Mouse (Mus musculus): Measurements from ENCODE around the gene Sgsh. TPM values are rescaled to one million over a fixed set of nuclear protein-coding genes. Genes with fewer than 3 reads are reported as not detected.

Gene Sgsh
- polyA plus RNA-seq, 1 experiment from 2014 or later, result 7.5 TPM

GRCm38 (mm10) chr11:119362769-119363533, 7.6 kb upstream of the Sgsh start:
- Histone ChIP-seq H3K36me3 (peaks cover 3% of the 10 kb centered on the region; the same call in 1 of the 2 replicates), H3K9ac (no peak overlapping the region), H3K9me3 (no peaks in the 10 kb centered on the region), H3K4me3 (replicated peaks) (no peak overlapping the region), H3K4me2 (replicated peaks) (peak overlapping the region; percentile 37), H3K27ac (no peak overlapping the region), H3K27me3 (replicated peaks) (no peaks in the 10 kb centered on the region), H3K4me1 (replicated peaks) (peaks cover 5% of the 10 kb centered on the region; the same call in 1 of the 2 replicates)
- peak; percentile 75 for ATAC-seq
- 33% methylated on average over 11 of the region's 11 CpGs for WGBS

- Histone ChIP-seq H3K4me2 (replicated peaks) (no peak overlapping the region), H3K9ac (no peak overlapping the region), H3K27ac (no peak overlapping the region), H3K27me3 (replicated peaks) (no peaks in the 10 kb centered on the region), H3K9me3 (no peaks in the 10 kb centered on the region), H3K4me1 (replicated peaks) (peaks cover 17% of the 10 kb centered on the region), H3K4me3 (replicated peaks) (no peak overlapping the region), H3K36me3 (peaks cover 3% of the 10 kb centered on the region; the same call in 1 of the 2 replicates)
- ATAC-seq, result no peak
- 91% methylated on average over 10 of the region's 10 CpGs for WGBS
Observed at GRCm38 (mm10) chr11:119359089-119359488, 3.8 kb upstream of the Sgsh start.

- WGBS, result 2% methylated on average over 20 of the region's 23 CpGs
- H3K4me3 ChIP-seq (replicated peaks), result peak overlapping the region; percentile 72
- peak overlapping the region; percentile 82 for H3K4me2 ChIP-seq (replicated peaks)
- H3K9me3 ChIP-seq, result no peaks in the 10 kb centered on the region
- peaks cover 12% of the 10 kb centered on the region for H3K4me1 ChIP-seq (replicated peaks)
- peak overlapping the region; percentile 74 for H3K27ac ChIP-seq
- H3K9ac ChIP-seq, result peak overlapping the region; percentile 78
- ATAC-seq, result peak; percentile 64
- H3K27me3 ChIP-seq (replicated peaks), result no peaks in the 10 kb centered on the region
- H3K36me3 ChIP-seq, result peaks cover 3% of the 10 kb centered on the region; the same call in 1 of the 2 replicates
Observed at GRCm38 (mm10) chr11:119354798-119355442, 416 bp downstream of the Sgsh start.

- 81% methylated on average over 4 of the region's 4 CpGs for WGBS
- no peaks in the 10 kb centered on the region for H3K27me3 ChIP-seq (replicated peaks)
- H3K4me2 ChIP-seq (replicated peaks), result no peak overlapping the region
Observed at GRCm38 (mm10) chr11:119353946-119354345, 1.4 kb downstream of the Sgsh start.

GRCm38 (mm10) chr11:119352113-119352512, 3.2 kb downstream of the Sgsh start:
- 69% methylated on average over 7 of the region's 7 CpGs for WGBS

More at GRCm38 (mm10) chr11:119353946-119354345, 1.4 kb downstream of the Sgsh start:
- H3K4me3 ChIP-seq (replicated peaks), result no peak overlapping the region
- no peak for ATAC-seq
- no peak overlapping the region for H3K9ac ChIP-seq
- H3K9me3 ChIP-seq, result no peaks in the 10 kb centered on the region
- no peak overlapping the region for H3K27ac ChIP-seq
- peaks cover 12% of the 10 kb centered on the region for H3K4me1 ChIP-seq (replicated peaks)
- H3K36me3 ChIP-seq, result no peaks in the 10 kb centered on the region

GRCm38 (mm10) chr11:119347125-119347524, 8.2 kb downstream of the Sgsh start:
- no peaks in the 10 kb centered on the region for H3K36me3 ChIP-seq
- no peaks in the 10 kb centered on the region for H3K4me1 ChIP-seq (replicated peaks)
- no peak overlapping the region for H3K4me3 ChIP-seq (replicated peaks)
- H3K27ac ChIP-seq, result no peak overlapping the region
- H3K27me3 ChIP-seq (replicated peaks), result no peaks in the 10 kb centered on the region
- no peaks in the 10 kb centered on the region for H3K9me3 ChIP-seq
- H3K9ac ChIP-seq, result no peak overlapping the region
- H3K4me2 ChIP-seq (replicated peaks), result no peak overlapping the region
- 87% methylated on average over 4 of the region's 4 CpGs for WGBS
- no peak for ATAC-seq

More at GRCm38 (mm10) chr11:119352113-119352512, 3.2 kb downstream of the Sgsh start:
- peaks cover 12% of the 10 kb centered on the region for H3K4me1 ChIP-seq (replicated peaks)
- no peak overlapping the region for H3K4me2 ChIP-seq (replicated peaks)
- H3K4me3 ChIP-seq (replicated peaks), result no peak overlapping the region
- no peaks in the 10 kb centered on the region for H3K36me3 ChIP-seq
- H3K9ac ChIP-seq, result no peak overlapping the region
- ATAC-seq, result no peak
- H3K9me3 ChIP-seq, result no peaks in the 10 kb centered on the region
- no peaks in the 10 kb centered on the region for H3K27me3 ChIP-seq (replicated peaks)
- no peak overlapping the region for H3K27ac ChIP-seq

GRCm38 (mm10) chr11:119344865-119345264, 10.5 kb downstream of the Sgsh start:
- ATAC-seq, result no peak
- WGBS, result 65% methylated on average over 6 of the region's 6 CpGs
- no peak overlapping the region for H3K27ac ChIP-seq
- H3K4me2 ChIP-seq (replicated peaks), result no peak overlapping the region
- H3K36me3 ChIP-seq, result no peaks in the 10 kb centered on the region
- H3K9me3 ChIP-seq, result no peaks in the 10 kb centered on the region
- H3K4me1 ChIP-seq (replicated peaks), result no peaks in the 10 kb centered on the region
- H3K4me3 ChIP-seq (replicated peaks), result no peak overlapping the region
- no peaks in the 10 kb centered on the region for H3K27me3 ChIP-seq (replicated peaks)
- H3K9ac ChIP-seq, result no peak overlapping the region

GRCm38 (mm10) chr11:119344178-119344577, 11.2 kb downstream of the Sgsh start:
- Histone ChIP-seq H3K4me3 (replicated peaks) (no peak overlapping the region), H3K4me2 (replicated peaks) (no peak overlapping the region), H3K36me3 (no peaks in the 10 kb centered on the region), H3K27me3 (replicated peaks) (no peaks in the 10 kb centered on the region), H3K27ac (no peak overlapping the region), H3K9me3 (no peaks in the 10 kb centered on the region), H3K4me1 (replicated peaks) (no peaks in the 10 kb centered on the region), H3K9ac (no peak overlapping the region)
- no peak for ATAC-seq
- WGBS, result 81% methylated on average over 8 of the region's 8 CpGs

- Histone ChIP-seq H3K27me3 (replicated peaks) (no peaks in the 10 kb centered on the region), H3K4me2 (replicated peaks) (no peak overlapping the region), H3K36me3 (no peaks in the 10 kb centered on the region), H3K4me1 (replicated peaks) (no peaks in the 10 kb centered on the region), H3K9me3 (no peaks in the 10 kb centered on the region), H3K9ac (no peak overlapping the region), H3K4me3 (replicated peaks) (no peak overlapping the region), H3K27ac (no peak overlapping the region)
- WGBS, result 4% methylated on average over 5 of the region's 5 CpGs
- ATAC-seq, result peak; percentile 60
Observed at GRCm38 (mm10) chr11:119339637-119340036, 15.7 kb downstream of the Sgsh start.

GRCm38 (mm10) chr11:119339179-119339578, 16.2 kb downstream of the Sgsh start:
- H3K27ac ChIP-seq, result no peak overlapping the region
- no peaks in the 10 kb centered on the region for H3K9me3 ChIP-seq
- ATAC-seq, result 0 out of 2 replicates have a peak, but pooled peaks have one; percentile 23
- H3K36me3 ChIP-seq, result no peaks in the 10 kb centered on the region
- H3K27me3 ChIP-seq (replicated peaks), result no peaks in the 10 kb centered on the region
- H3K9ac ChIP-seq, result no peak overlapping the region
- H3K4me2 ChIP-seq (replicated peaks), result no peak overlapping the region
- H3K4me1 ChIP-seq (replicated peaks), result no peaks in the 10 kb centered on the region
- H3K4me3 ChIP-seq (replicated peaks), result no peak overlapping the region
- WGBS, result 44% methylated on average over 5 of the region's 5 CpGs

- no peak overlapping the region for H3K4me2 ChIP-seq (replicated peaks)
- no peak overlapping the region for H3K9ac ChIP-seq
- H3K27me3 ChIP-seq (replicated peaks), result no peaks in the 10 kb centered on the region
- WGBS, result 81% methylated on average over 10 of the region's 10 CpGs
- no peak overlapping the region for H3K4me3 ChIP-seq (replicated peaks)
- no peak for ATAC-seq
- H3K4me1 ChIP-seq (replicated peaks), result no peaks in the 10 kb centered on the region
- no peaks in the 10 kb centered on the region for H3K36me3 ChIP-seq
- no peak overlapping the region for H3K27ac ChIP-seq
- H3K9me3 ChIP-seq, result no peaks in the 10 kb centered on the region
Observed at GRCm38 (mm10) chr11:119338271-119339059, 16.9 kb downstream of the Sgsh start.

GRCm38 (mm10) chr11:119331970-119332369, 23.4 kb downstream of the Sgsh start:
- Histone ChIP-seq H3K4me3 (replicated peaks) (no peak overlapping the region), H3K4me2 (replicated peaks) (no peak overlapping the region), H3K36me3 (no peaks in the 10 kb centered on the region), H3K27ac (no peak overlapping the region), H3K9me3 (no peaks in the 10 kb centered on the region), H3K27me3 (replicated peaks) (no peaks in the 10 kb centered on the region), H3K9ac (no peak overlapping the region), H3K4me1 (replicated peaks) (no peaks in the 10 kb centered on the region)
- WGBS, result 40% methylated on average over 3 of the region's 3 CpGs
- ATAC-seq, result no peak
